Mouse (Mus musculus): Measurements from ENCODE around the gene Cbfa2t3.
A peak's percentile ranks its signal among the peaks of the same experiment; 100 is the strongest.

The Cbfa2t3 gene

DNA sequence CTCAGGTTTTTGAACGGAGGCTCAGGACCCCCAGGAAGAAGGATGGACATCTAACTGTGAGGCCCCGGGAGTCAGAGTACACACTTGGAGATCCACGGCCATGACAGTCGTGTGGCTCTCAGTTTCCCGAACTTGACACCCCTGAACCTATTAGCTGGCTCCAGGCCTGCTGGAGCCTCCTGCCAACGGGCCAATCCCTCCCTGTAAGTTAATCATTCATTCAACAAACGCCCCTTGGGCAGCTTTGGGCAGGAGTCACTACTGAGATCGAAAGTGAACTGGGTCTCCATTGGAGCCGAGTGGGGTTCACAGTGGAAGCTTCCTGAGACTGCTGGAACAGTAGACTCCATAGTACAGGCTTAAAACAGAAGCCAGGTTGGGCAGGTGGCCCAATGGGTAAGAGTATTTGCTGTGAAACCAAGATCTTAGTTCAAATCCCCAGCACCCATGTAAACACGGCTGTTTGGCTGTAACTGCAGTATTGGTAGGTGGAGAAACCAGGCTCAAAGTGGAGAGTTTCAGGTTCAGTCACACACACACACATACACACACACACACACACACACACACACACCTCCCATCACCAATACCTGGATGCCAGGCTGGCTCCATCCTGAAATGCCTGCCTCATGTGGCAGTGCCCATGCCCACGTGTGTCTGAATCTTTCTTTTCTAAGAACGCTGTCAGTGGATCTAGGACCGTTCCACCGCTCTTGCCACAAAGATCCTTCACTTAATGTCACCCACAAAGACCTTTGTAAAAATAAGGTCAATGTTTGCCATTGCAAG, 20.0 kb upstream of the Cbfa2t3 start:
- DNase-seq (ENCODE audit: low read depth): no peak

DNA sequence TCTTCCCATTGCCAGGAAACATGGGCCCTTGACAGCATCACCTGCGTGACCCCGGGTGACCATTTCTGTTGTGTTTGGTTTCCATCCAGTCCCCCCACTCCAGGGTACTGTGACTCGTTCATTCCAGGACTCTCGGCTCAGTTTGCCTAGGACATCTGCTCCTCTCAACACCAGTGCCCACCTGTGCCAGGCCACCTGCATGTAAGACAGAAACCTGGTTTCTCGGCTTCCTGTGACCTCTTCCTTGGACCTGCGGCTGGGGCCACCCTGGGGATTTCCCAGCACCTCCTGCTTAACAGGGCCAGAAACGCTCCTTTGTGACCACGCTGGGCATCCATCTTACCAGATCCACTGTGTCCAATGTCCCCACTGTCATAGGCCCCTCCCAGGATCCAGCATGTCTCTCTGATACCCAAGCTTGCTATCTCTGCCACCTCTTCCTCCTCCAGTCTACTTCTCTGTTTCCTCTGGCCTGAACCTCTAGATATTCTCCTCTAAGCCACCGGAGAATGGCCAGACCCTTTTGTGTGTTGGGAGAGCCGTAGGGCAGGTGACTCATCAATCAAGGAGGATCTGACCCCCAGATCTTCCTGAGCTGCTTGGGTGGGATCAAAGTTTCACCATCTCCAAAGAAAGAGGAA, 19.1 kb upstream of the Cbfa2t3 start:
- no peak for DNase-seq (ENCODE audit: low read depth)

DNA sequence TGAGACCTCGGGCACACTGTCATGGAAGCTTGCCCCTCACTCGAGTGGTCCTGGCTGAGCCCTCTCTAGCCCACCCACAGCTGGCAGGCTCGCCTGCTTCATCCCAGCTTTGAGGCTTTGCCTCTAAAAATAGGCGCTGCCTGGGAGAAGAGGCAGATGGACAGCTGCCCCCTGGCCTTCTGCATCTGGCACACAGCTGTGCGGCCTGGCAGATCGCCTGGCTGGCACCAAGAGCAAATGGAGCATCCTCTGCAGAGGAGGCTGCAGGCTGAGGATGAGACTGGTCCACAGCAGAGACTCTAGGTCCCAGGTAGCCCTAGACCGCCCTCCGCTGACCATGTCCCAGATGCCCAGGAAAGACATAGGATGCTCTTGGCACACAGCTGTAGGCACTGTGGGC, 17.7 kb upstream of the Cbfa2t3 start:
- DNase-seq (ENCODE audit: low read depth): no peak

DNA sequence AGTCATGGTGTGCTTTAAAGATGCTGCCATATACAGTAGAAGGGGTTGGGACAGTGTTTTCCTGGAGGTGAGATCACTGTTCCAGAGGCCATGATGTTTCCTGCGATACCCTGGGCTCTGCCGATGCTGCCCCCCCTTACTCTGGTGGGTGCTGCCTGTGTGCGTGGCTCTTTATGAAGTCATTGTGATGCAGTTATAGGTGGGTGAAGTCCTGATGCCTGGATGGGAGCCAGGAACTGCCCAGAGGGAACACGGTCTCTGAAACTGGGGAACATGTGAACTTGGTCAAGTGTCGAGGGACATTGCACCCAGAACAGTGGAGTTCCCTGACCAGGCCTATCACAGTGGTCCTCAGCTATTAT, 14.2 kb upstream of the Cbfa2t3 start:
- no peak for DNase-seq (ENCODE audit: low read depth)

DNA sequence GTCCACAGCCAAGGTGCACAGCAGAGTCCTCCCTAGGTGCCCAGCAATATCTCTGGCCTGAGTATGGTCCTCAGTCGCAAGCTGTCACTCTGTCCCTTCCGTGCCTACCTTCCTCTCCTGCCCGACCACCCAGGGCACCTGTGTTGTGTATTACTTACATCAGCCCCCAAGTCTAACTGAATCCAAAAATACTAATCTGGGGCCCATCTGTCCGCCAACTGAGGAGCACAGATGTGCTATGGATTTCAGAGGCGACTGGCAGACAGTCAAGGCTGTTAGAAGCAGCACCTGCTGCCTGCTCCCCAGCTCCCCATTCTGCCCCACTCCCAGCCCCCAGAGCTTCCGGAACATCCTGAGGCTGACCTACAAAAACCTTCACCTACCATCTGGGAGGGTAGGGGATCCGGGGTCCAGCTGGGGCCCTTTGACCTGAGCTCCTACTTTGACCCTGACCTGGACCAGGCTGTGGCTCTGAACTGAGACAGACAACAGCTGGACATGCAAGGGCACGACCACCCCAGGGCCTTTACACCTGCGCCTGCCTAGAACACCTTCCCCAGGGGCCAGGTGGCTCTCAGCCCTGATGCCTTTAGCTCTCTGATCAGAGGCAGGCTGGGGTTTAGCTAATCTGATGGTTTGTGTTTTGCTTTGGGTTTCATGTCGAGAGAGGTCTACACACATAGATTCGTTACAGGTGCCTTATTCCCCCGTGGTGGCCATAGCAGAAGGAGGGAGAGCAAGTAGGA, 13.7 kb upstream of the Cbfa2t3 start:
- DNase-seq (ENCODE audit: low read depth): no peak

DNA sequence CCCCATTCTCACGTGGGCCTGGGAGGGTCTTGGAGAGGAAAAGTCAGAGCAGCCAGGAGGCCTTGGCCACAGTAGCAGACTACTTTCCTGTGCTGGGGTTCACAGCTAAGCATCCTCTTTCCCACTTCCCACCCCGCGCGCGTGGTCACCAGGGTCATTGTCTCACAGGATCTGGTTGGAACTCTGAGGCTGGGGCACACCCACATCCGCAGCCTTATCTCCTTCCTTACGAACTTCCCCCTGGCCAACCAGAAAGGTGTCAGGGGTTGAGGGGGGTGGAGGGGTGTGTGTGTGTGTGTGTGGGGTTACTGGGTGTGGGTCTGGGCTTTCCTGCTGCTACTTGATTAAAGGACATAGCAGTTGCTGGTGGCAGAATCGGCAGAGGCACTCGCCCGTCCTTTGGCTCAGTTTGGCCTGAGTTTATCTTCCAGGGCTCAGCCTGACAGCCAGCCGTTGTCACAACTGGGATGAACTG, 13.0 kb upstream of the Cbfa2t3 start:
- DNase-seq (ENCODE audit: low read depth): no peak

DNA sequence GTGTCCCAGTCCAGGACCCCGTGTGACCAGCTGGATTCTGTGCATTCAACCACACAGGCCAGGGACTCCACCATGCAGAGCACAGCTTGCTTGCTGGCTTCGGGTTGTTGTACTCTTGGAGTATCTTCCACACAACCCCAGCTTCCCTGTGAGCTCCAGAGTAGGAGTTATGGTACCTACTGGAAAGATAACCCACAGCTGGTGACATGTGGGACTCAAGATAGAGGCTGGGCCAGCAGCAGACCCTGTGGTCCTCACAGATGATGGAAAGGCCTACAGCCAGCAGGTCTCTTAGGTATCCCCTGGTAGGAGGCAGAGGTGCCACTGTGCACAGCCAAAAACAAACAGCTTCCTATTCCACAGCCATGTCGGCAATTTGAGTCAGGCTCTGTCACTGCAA, 12.6 kb upstream of the Cbfa2t3 start:
- no peak for DNase-seq (ENCODE audit: low read depth)

DNA sequence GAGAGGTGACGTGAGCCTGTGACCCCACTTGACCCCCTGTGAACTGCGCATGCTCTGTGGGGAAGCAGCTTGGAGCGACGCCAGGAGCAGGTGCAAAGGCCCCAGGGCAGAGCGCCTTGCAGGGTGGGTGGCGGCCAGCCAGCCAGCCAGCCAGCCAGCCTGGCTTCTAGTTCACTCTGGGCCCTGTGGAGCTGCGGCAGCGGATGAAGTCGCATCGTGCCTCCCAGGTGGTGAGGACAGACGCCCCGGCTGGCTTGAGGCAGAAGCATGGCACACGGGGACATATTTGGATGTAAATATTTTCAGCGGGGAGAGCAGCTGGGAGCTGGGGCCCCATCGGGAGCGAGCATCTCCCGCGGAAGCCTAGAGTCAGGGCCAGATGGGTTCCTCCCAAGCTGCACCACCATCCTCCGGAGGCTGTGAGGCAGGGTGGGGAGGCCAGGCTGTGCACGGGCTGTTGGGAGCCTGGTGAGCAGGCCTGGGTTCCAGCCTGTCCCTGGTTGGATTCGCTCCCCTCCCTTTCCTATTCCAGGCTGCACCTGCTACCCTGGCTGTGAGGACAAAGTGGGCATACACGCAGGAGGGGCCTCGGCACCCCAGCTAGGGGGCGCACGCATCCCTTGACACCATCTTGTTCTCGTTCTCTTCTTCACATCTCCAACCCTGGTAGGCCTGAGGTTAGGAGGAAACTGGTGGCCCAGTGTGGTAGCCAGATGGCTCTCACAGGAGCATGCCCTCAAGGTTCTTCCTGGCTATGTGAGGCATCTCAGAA, 10.6 kb upstream of the Cbfa2t3 start:
- no peak for DNase-seq (ENCODE audit: low read depth)

DNA sequence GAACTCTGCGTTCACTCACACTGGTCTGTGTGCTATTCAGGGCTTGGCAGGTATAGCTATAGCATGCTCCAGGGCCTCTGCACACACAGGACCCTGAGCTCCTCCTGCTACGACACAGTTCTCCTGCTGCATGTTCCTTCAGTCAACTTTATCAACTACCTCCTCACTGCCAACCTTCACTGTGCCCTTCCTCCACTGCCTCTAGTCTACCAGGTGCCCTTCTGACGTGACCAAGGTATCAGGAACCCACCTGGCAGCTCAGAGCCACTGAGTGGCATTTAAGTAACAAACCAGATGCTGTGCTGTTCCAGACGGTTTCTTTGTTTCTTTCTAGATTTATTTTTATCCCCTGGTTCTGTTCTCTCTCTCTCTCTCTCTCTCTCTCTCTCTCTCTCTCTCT, 8.3 kb upstream of the Cbfa2t3 start:
- DNase-seq (ENCODE audit: low read depth): no peak

DNA sequence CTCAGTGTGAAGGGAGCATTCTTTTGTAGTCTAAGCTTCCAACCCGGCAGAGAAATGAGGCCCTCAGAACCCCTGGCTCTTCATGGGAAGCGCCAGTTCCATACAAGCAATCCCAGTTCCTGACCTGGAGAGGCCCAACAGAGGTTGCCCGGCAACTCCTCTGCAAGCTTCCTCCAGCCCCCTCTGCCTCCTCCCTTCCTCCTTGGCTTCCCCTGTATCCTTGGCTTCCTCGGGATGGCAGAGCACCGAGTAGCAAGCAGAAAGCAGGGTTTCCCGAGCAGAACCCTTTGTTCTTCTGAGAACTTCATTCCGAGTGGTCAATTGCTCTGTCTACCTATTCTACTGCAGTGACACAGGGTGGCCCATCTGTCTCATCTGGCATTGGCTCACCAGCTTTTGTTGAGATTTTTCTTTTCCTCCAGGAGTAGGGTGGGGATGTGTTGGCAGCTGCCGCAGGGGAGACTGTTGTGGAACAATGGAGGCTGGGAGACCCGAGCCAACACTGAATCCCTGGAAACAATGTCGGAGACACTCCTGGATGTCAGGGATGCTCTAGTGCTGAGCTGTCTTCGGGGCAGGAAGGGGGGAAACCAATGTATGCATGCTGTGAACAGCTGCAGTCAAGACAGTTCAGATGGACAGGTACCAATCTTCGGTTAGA, 7.1 kb upstream of the Cbfa2t3 start:
- no peak for DNase-seq (ENCODE audit: low read depth)

DNA sequence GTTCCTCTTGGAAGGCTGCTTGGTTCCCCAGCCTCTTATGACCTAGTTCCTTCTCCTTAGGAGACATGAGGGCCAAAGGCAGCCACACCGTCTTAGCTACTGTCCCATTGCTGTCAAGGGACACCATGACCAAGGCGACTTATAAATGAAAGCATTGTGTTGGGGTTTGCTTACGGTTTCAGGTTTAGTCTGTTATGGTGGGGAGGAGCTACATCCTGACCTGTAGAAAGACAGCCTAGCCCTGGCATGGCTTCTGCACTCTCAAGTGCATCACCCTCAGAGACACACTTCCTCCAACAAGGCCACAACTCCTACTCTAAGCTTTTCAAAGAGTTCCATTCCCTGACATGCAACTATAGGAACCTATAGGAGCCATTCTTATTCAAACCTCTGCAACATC, 5.7 kb upstream of the Cbfa2t3 start:
- DNase-seq (ENCODE audit: low read depth): no peak

DNA sequence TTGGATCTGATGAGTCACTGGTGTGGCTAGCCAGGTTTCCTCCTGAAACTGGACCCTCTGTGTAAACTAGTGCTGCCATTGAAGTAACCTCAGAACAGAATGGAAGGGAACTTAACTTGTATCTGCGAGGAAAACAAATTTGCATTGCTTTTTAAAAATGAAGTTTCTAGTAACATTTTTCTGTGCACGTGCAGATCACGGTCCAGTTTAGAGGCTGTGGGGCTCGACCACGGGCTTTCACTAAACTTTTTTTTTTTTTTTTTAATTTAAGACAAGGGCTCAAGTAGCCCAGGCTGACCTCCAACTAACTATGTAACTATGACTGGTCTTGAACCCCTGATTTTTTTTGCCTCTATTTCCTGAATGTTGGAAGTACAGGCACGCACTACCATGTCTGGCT, 4.0 kb upstream of the Cbfa2t3 start:
- no peak for DNase-seq (ENCODE audit: low read depth)

DNA sequence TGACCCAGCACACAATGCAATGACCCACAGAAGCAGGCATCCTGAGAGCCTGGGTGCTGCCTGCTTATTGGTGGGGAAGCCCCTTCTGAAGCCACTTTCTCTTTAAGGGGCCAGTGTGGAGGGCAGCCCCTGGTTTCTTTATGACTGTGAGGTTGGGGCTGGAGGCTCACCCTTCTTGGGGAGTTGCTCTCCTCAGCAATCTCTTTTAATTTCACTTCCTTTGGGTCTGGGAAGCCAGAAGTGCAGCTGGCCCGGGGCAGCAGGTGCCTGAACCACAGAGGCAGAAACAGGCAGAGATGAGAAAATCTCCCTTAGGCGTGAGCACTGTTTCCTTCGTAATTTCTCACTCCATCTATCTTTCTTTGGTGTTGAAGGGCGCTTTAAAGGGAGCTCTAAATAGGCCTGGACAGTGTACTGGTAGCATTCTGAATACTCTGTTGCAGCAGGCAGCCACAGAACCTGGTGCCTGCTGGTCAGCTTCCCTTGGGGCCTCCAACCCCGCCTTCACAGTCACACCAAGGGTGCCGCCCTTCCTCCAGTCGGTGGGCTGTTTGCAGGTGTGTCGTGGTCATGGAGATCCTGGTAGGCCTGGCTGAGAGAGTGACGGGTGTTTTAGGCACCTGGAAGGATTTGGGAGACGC, 3.5 kb upstream of the Cbfa2t3 start:
- DNase-seq (ENCODE audit: low read depth): no peak

DNA sequence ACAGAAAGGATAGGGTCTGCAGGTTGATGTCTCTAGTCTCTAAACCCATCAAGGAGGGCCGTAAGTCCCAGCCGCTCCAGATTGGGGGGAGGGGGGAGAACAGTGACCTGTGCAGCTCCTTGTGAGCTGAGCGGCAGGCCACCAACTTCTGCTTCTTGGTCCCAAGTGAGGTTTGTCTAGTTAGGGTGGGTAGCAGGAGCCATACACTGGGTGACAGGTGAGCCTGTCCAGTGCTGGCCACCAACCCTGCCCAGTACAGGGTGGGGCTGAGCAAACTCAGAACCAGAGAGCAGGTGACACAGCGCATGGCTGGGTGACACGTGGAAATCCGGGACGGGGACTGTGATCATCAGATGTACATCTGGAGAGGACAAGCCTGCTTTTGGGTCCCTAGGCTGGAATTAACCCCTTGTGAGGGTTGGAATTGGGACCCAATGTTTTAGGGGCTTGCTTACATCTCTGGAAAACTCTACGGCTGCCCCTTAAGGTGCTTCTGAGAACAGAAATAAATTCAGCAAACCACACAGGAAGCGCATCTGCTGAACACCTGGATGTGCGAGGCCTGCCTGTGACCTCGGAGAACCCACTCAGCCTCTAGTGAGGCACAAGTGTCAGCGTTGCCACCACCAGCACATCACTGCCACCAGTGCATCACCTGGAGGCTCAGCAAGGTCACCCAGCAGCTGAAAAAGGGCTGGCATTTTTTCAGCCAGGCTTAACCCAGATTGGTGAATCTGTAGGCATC, 2.7 kb upstream of the Cbfa2t3 start:
- DNase-seq (ENCODE audit: low read depth): no peak

DNA sequence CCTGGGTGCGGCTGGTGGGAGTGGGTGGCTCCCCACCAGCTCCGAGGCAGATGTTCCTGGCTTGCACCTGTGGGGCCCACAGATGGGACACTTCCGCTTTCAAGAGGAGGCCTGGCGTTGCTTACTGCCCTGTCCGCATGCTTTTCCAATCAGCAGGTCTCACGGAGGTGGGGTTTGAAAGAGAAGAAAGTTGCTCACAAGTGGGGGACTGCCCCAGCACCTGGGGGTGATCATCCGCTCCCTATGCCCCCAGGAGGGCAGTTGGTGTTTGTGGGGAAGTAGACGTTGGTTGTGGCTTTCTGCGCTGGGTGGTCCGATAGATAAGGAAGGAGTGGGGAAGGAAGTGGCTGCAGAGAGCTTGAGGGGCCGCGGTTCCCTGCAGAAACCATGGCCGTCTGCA, 1.7 kb upstream of the Cbfa2t3 start:
- no peak for DNase-seq (ENCODE audit: low read depth)

DNA sequence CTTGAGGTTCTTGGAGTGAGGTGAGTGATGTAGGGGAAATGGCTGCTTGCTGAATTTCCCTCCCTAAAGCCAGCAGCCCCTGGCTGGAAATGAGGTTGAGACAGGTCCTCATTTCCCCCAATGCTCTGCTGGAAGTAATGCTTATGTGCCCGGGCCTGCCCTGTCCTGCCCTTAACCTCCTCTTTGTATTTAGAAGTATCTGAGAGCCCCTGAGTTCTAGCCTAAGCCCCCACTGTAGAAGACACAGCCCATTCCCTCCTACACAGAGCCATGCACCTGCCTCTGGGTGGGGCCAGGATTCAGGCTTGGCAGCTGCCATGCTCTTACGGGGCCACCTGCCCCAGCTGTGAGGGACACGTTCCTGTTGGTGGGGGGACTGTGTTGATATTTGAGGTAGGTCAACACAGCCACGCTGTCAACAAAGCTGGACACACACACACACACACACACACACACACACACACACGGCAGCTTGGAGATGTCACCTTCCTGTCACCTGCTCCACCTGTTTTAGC, 598 bp downstream of the Cbfa2t3 start:
- DNase-seq (ENCODE audit: low read depth): no peak

DNA sequence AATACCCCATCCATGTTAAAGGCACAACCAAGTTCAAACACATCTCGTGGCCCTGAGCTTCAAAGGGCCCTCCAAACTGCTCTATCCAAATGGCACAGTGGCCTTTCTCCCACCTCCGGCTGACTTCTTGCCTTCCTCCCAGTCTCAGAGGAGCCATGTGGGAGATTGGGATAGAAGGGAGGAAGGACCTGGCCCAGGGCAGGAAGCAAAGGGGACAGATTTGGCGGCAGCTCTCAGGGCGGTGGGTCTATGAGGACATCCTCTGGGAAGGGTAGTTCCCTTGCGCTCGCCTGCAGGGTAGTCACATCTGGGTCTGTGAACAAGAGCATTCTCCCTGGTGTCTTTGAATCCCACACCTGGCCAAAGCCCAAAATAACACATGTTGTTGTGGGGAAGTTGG, 1.3 kb downstream of the Cbfa2t3 start:
- no peak for DNase-seq (ENCODE audit: low read depth)

DNA sequence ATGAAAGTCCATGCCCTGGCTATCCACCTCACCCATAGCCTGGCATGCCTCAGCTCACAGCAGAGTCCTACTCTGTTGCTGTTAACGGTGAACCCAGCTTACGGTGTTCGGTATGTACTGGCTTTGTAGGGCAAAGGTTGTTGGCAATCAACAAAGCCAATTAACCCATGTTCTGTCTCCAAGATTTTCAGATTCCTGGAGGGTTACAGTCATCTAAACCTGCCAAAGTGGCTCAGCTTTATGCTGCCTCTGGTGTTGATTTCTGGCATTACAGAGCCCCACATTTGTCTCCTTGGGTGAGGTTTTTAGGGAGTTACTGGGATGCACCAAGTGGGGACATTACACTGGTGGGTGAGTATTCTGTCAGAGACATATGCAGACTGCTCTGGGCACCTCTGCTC, 1.7 kb downstream of the Cbfa2t3 start:
- peak; percentile 72 for DNase-seq (ENCODE audit: low read depth)

DNA sequence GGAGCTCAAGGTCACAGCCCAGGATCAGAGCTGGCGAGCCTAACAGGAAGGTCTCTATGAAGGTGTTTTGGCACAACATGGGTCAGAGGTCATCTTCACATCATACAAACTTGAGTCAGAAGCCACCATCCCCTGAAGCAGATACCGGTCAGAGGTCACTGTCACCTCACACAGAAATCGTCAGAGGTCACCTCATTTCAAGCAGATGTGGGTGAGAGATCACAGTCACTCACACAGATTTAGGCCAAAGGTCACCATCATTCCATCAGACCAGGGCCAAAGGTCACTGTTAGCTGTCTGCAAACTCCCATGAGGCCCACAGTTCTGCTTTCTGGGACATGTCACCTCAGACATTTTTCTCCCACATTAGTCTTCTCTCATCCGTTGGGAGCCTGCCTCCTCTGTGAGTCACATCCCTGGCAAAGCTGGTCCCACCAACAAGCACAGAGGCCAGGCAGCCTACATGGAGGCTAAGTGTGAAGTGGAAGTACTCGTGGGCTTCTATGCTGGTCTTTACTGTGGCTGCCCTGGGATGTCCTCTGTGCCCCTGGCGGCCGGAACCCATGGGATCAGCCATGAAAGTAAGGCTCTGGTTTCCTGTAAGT, 3.4 kb downstream of the Cbfa2t3 start:
- DNase-seq (ENCODE audit: low read depth): no peak

DNA sequence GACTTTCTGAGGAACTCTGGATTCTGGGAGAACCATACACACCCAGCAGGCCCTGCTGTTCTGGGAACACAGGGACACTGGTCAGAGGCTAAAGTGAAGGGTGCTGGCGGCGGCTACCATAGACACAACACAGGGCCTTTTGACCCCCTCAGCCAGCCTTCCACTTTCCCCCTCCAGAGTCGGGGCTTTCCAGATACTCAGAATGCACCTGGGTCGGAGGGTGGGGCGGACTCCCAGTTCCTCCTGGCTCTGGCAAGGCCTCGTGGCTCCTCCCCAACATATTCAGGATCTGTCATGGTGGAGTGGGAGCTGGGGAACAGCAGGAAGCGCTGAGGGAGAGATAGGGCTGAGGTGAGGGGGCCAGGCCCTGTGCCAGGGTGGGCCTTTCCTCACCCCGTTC, 6.8 kb downstream of the Cbfa2t3 start:
- no peak for DNase-seq (ENCODE audit: low read depth)
